ENCODE assay signal across 27 mouse cellular contexts in genomic region chr1:104449678-104450077, GRCm38 (mm10).
DNase-seq lines count a peak whose midpoint lies in the region; ATAC-seq lines count a peak whose summit lies in the region.
"Had no signal": no experiment of that assay in that cellular context is flagged by ENCODE, and none has a peak within 500 bp of the region (broad histone marks: within the 10 kb centered on the region; RNA-seq: fewer than 3 reads in every experiment).

No protein-coding gene starts in this region.

- peak; percentile 95 for DNase-seq in heart, adult 11 months
- DNase-seq in heart, embryonic 10.5 days (ENCODE audit: low spot score), result no peak
- peak; percentile 8 for DNase-seq in heart, adult 8-10 months (ENCODE audit: low spot score)
- DNase-seq in lung, postnatal 10 days, result peak; percentile 1
- DNase-seq in lung, postnatal 14 days, result no peak
- peak; percentile 15 to 22 for DNase-seq in heart, postnatal 36 days
- no peak for DNase-seq in adrenal gland, adult 18-20 months (ENCODE audit: low spot score in 2 of 2)
- DNase-seq: adrenal gland, adult 2 months; adrenal gland, postnatal 14 days; cerebellum, adult 11-12 months; cerebellum, adult 9-10 months; cerebellum, postnatal 36 days; embryo, embryonic 11 days; gastrocnemius, postnatal 25 days; kidney, adult 18-20 months; kidney, adult 9 months had no signal

- no peak overlapping the region for H3K4me3 ChIP-seq in heart, embryonic 10.5 days
- H3K4me3 ChIP-seq in heart, embryonic 12.5 days, result no peak overlapping the region
- H3K4me3 ChIP-seq: embryonic facial prominence, embryonic 10.5 days; embryonic facial prominence, embryonic 13.5 days; erythroblast, embryonic 14.5 days; forebrain, embryonic 12.5 days; forebrain, embryonic 15.5 days had no signal

- H3K27me3 ChIP-seq in heart, embryonic 10.5 days (ENCODE audit: insufficient read depth, poor library complexity, severe bottlenecking), result no peaks in the 10 kb centered on the region
- H3K27me3 ChIP-seq in heart, embryonic 12.5 days (replicated peaks), result no peaks in the 10 kb centered on the region
- H3K27me3 ChIP-seq: embryonic facial prominence, embryonic 13.5 days; forebrain, embryonic 12.5 days; forebrain, embryonic 15.5 days had no signal

- intact Hi-C loops in heart, postnatal 36 days (cut with DNase I), result no loop called here

- no peak overlapping the region for H3K9ac ChIP-seq in heart, embryonic 12.5 days
- H3K9ac ChIP-seq: embryonic facial prominence, embryonic 13.5 days; forebrain, embryonic 12.5 days; forebrain, embryonic 15.5 days; hindbrain, embryonic 14.5 days had no signal

- H3K4me1 ChIP-seq in heart, embryonic 10.5 days, result no peaks in the 10 kb centered on the region
- H3K4me1 ChIP-seq in heart, embryonic 12.5 days (replicated peaks), result no peaks in the 10 kb centered on the region
- H3K4me1 ChIP-seq: embryonic facial prominence, embryonic 10.5 days; embryonic facial prominence, embryonic 13.5 days; forebrain, embryonic 12.5 days; forebrain, embryonic 15.5 days had no signal

- no peaks in the 10 kb centered on the region for H3K36me3 ChIP-seq in heart, embryonic 10.5 days
- no peaks in the 10 kb centered on the region for H3K36me3 ChIP-seq in heart, embryonic 12.5 days
- H3K36me3 ChIP-seq: embryonic facial prominence, embryonic 10.5 days; embryonic facial prominence, embryonic 13.5 days; forebrain, embryonic 12.5 days; forebrain, embryonic 15.5 days had no signal

- ATAC-seq in heart, embryonic 12.5 days (ENCODE audit: insufficient number of reproducible peaks, low FRiP score), result no peak
- ATAC-seq: activated CD4-positive, CD25-positive, alpha-beta regulatory T cell, adult 4 months; forebrain, embryonic 15.5 days; hindbrain, postnatal 0 days; inflammation-experienced regulatory T-cells, adult 6 months; intestine, embryonic 16.5 days had no signal

- H3K4me2 ChIP-seq in heart, embryonic 12.5 days, result no peak overlapping the region
- H3K4me2 ChIP-seq: embryonic facial prominence, embryonic 13.5 days; forebrain, embryonic 12.5 days; forebrain, embryonic 15.5 days; hindbrain, embryonic 14.5 days had no signal

- no peak overlapping the region for H3K27ac ChIP-seq in heart, embryonic 10.5 days
- no peak overlapping the region for H3K27ac ChIP-seq in heart, embryonic 12.5 days (ENCODE audit: poor library complexity, severe bottlenecking)
- H3K27ac ChIP-seq: embryonic facial prominence, embryonic 10.5 days; embryonic facial prominence, embryonic 13.5 days; forebrain, embryonic 12.5 days; forebrain, embryonic 15.5 days; hindbrain, embryonic 14.5 days; hindbrain, postnatal 0 days had no signal

- no peaks in the 10 kb centered on the region for H3K9me3 ChIP-seq in heart, embryonic 10.5 days
- no peaks in the 10 kb centered on the region for H3K9me3 ChIP-seq in heart, embryonic 12.5 days (replicated peaks)
- H3K9me3 ChIP-seq: embryonic facial prominence, embryonic 10.5 days; embryonic facial prominence, embryonic 13.5 days; forebrain, embryonic 12.5 days; forebrain, embryonic 15.5 days had no signal

- WGBS in heart, embryonic 10.5 days, result 60% methylated on average over 4 of the region's 4 CpGs
- WGBS in heart, embryonic 12.5 days, result 71% methylated on average over 4 of the region's 4 CpGs

Comparison
In these comparisons a context has a peak if more than half of its experiments do, and no peak if none do; other contexts are left out.
1. DNase-seq: peak in heart, adult 11 months (single experiment), heart, adult 8-10 months (single experiment), lung, postnatal 10 days (single experiment) and heart, postnatal 36 days (2 of 2); none in heart, embryonic 10.5 days (single experiment), lung, postnatal 14 days (single experiment) and adrenal gland, adult 18-20 months (0 of 2).